In the genomic region with DNA sequence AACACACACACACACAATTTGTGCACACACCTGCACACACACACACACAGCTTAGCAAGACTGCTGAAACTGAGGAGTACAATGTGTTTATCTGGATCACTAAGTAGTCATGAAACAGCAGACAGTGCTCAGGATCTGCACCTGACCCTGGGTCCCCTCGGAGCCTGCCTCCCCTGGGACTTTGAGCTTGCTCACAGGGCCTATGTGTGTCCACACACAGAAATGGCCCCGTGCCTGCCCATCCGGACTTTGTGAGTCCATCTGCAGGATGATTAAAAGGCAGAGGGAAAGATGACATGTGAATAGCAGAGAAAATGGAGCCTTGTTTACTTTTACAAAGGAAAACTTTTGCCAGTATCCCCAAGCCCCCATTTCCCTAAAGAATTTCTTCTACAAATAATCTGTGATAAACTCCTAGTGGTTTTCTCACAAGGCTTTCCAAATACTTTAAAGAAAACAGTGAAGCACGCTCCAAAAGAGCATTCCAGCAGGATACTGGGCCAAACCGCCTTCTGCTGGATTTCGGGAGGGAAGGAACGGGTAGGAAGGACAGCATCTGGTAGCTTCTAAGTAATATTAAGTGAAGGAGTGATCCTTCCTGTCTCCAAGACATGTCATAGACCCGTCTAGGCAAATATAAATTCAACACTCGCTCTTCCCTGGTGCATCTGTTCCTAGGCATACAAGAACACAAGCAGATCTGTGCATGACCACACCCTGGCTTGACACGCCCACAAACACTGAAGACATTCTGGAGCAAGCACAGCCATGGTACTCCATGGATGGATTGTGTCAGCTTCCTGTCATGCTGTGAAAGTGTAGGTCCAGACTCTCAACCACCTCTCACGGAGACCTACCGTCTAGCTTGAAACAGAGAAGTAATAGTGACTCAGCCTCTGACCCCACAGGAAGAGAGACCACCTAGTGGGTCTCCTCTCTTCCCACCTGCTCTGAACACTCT, we compare ENCODE assay signal across 18 mouse cellular contexts. TPM values are rescaled to one million over a fixed set of nuclear protein-coding genes. Genes with fewer than 3 reads are reported as not detected.
DNase-seq lines count a peak whose midpoint lies in the region; ATAC-seq lines count a peak whose summit lies in the region.
"Had no signal": no experiment of that assay in that cellular context is flagged by ENCODE, and none has a peak within 500 bp of the region (broad histone marks: within the 10 kb centered on the region; RNA-seq: fewer than 3 reads in every experiment).

No protein-coding gene starts in this region.

- H3K9me3 ChIP-seq in liver, embryonic 16.5 days (replicated peaks; ENCODE audit: control insufficient read depth, low read length) = no peaks in the 10 kb centered on the region
- no peaks in the 10 kb centered on the region for H3K9me3 ChIP-seq in liver, embryonic 11.5 days (ENCODE audit: control insufficient read depth, low read length)
- H3K9me3 ChIP-seq: hindbrain, embryonic 15.5 days; liver, embryonic 15.5 days; midbrain, embryonic 15.5 days; neural tube, embryonic 12.5 days had no signal

- H3K27ac ChIP-seq in liver, embryonic 16.5 days (ENCODE audit: low read length) = no peak overlapping the region
- no peak overlapping the region for H3K27ac ChIP-seq in liver, embryonic 11.5 days (ENCODE audit: low read depth, low read length)
- H3K27ac ChIP-seq: heart, adult 2 months; hindbrain, embryonic 15.5 days; liver, embryonic 15.5 days; midbrain, embryonic 15.5 days; neural tube, embryonic 12.5 days had no signal

- peak; percentile 27 to 38 for DNase-seq in heart, adult 18-20 months
- DNase-seq in heart, postnatal 25 days (ENCODE audit: low spot score) = no peak
- no peak for DNase-seq in liver, embryonic 11.5 days (ENCODE audit: low spot score)
- peak; percentile 36 for DNase-seq in gastrocnemius, postnatal 14 days
- DNase-seq in skeletal muscle tissue, adult 2 months (ENCODE audit: low read depth, low spot score) = peak; percentile 9
- no peak for DNase-seq in adrenal gland, adult 18-20 months (ENCODE audit: low spot score in 2 of 2)
- DNase-seq in MN1 (ENCODE audit: low spot score) = no peak
- DNase-seq: cerebellum, adult 2 months; left cerebral cortex, postnatal 4 days; retina, postnatal 1 day had no signal

- no peaks in the 10 kb centered on the region for H3K27me3 ChIP-seq in liver, embryonic 16.5 days (ENCODE audit: control insufficient read depth, insufficient read depth, low read depth, low read length)
- no peaks in the 10 kb centered on the region for H3K27me3 ChIP-seq in liver, embryonic 11.5 days (replicated peaks; ENCODE audit: control insufficient read depth, insufficient read depth, low read length)
- H3K27me3 ChIP-seq: hindbrain, embryonic 15.5 days; liver, embryonic 15.5 days; midbrain, embryonic 15.5 days; neural tube, embryonic 12.5 days had no signal

- H3K36me3 ChIP-seq in liver, embryonic 16.5 days (ENCODE audit: control insufficient read depth, insufficient read depth) = no peaks in the 10 kb centered on the region
- no peaks in the 10 kb centered on the region for H3K36me3 ChIP-seq in liver, embryonic 11.5 days (ENCODE audit: control insufficient read depth, insufficient read depth, low read length)
- H3K36me3 ChIP-seq: hindbrain, embryonic 15.5 days; liver, embryonic 15.5 days; midbrain, embryonic 15.5 days; neural tube, embryonic 12.5 days had no signal

- H3K9ac ChIP-seq in liver, embryonic 16.5 days (ENCODE audit: low read depth, low read length) = no peak overlapping the region
- no peak overlapping the region for H3K9ac ChIP-seq in liver, embryonic 11.5 days (ENCODE audit: low read depth, low read length)
- H3K9ac ChIP-seq: hindbrain, embryonic 15.5 days; liver, embryonic 15.5 days; midbrain, embryonic 15.5 days; neural tube, embryonic 12.5 days had no signal

- ATAC-seq in liver, embryonic 16.5 days (ENCODE audit: low read depth) = peak; percentile 74
- ATAC-seq in liver, embryonic 11.5 days (replicated peaks; ENCODE audit: low FRiP score) = no peak
- ATAC-seq: activated CD4-positive, CD25-positive, alpha-beta regulatory T cell, adult 4 months; midbrain, embryonic 15.5 days had no signal

- WGBS in liver, embryonic 16.5 days (ENCODE audit: insufficient replicate concordance) = 60% methylated on average over 12 of the region's 12 CpGs
- 75% methylated on average over 12 of the region's 12 CpGs for WGBS in liver, embryonic 11.5 days

- no peak overlapping the region for H3K4me3 ChIP-seq in liver, embryonic 16.5 days (ENCODE audit: low read depth, low read length)
- H3K4me3 ChIP-seq in liver, embryonic 11.5 days (ENCODE audit: low read depth, low read length) = no peak overlapping the region
- H3K4me3 ChIP-seq: erythroblast, embryonic 14.5 days; heart, adult 2 months; hindbrain, embryonic 15.5 days; liver, embryonic 15.5 days; midbrain, embryonic 15.5 days; neural tube, embryonic 12.5 days had no signal

- H3K4me2 ChIP-seq in liver, embryonic 16.5 days (ENCODE audit: low read depth, low read length) = no peak overlapping the region
- no peak overlapping the region for H3K4me2 ChIP-seq in liver, embryonic 11.5 days
- H3K4me2 ChIP-seq: hindbrain, embryonic 15.5 days; liver, embryonic 15.5 days; midbrain, embryonic 15.5 days; neural tube, embryonic 12.5 days had no signal

- intact Hi-C loops in heart, postnatal 25 days (cut with DNase I) = no loop called here
- intact Hi-C loops in gastrocnemius, postnatal 14 days (cut with DNase I; ENCODE audit: low total_unique reads) = no loop called here

- no peaks in the 10 kb centered on the region for H3K4me1 ChIP-seq in liver, embryonic 16.5 days (ENCODE audit: control insufficient read depth, low read depth, low read length)
- no peaks in the 10 kb centered on the region for H3K4me1 ChIP-seq in liver, embryonic 11.5 days (replicated peaks; ENCODE audit: control insufficient read depth, insufficient read depth, low read length)
- H3K4me1 ChIP-seq: hindbrain, embryonic 15.5 days; midbrain, embryonic 15.5 days; neural tube, embryonic 12.5 days had no signal

RNA-seq across cellular contexts. Expression of gene Zfp637, which starts 52.1 kb away (rescaled TPM):
- total RNA-seq in heart, adult 18-20 months (2021) = 10 to 100 TPM; 33.5 to 35.4 TPM
- total RNA-seq in heart, postnatal 25 days (2021) = 10 to 100 TPM; 31.3 to 32.3 TPM
- 28.9 and 30.6 TPM in 2 replicates for polyA plus RNA-seq in liver, embryonic 16.5 days (2015; fragmentation: Nextera tagmentation; extraction: Ambion mirVana)
- 81.0 and 82.3 TPM in 2 replicates for polyA plus RNA-seq in liver, embryonic 11.5 days (2014; fragmentation: Nextera tagmentation; extraction: Ambion mirVana)
- total RNA-seq in gastrocnemius, postnatal 14 days (2021) = 10 to 100 TPM; 27.5 to 30.9 TPM
- 10 to 100 TPM; 29.2 to 29.5 TPM for total RNA-seq in adrenal gland, adult 18-20 months (2021)

Comparison
In these comparisons a context has a peak if more than half of its experiments do, and no peak if none do; other contexts are left out.
1. DNase-seq: peak in heart, adult 18-20 months (2 of 2), gastrocnemius, postnatal 14 days (single experiment) and skeletal muscle tissue, adult 2 months (single experiment); none in heart, postnatal 25 days (single experiment), liver, embryonic 11.5 days (single experiment), adrenal gland, adult 18-20 months (0 of 2) and MN1 (single experiment).